Mouse (Mus musculus) stomach, postnatal 0 days (tissue): ENCODE results near the gene Prune2.

Experiments
- CTCF ChIP-seq: IDR thresholded peaks from 2 replicates; pipeline ENCODE4 v1.5.1; 2016; ENCODE audit warnings: antibody characterized with exemption, low read depth, mild to moderate bottlenecking, moderate library complexity
- EP300 ChIP-seq: optimal IDR thresholded peaks from 2 replicates; pipeline ENCODE3; 2016; ENCODE audit warnings: antibody characterized with exemption

GRCm38 (mm10) chr19:17060106-17060505 is 104.2 kb downstream of the Prune2 start:
- TF ChIP-seq EP300 (no peak), CTCF (no peak)
